26 mouse cellular contexts compared by ENCODE assay signal in the genomic region with DNA sequence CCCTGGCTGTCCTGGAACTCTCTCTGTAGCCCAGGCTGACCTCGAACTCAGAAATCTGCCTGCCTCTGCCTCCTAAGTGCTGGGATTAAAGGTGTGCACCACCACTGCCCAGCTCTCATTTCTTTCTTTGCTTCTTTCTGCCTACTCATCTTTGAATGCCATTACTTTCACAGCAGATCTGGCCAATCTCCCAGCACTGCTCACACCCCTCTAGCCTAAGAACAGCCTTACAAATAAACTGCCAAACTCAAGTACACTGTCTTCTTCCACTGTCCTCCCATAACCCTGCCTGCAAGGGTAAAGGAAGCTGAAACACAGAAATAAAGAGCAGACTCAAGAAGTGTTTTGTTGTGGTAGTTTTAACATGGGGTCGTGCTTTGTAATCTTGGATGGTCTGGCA. TPM values are rescaled to one million over a fixed set of nuclear protein-coding genes. Genes with fewer than 3 reads are reported as not detected.
DNase-seq lines count a peak whose midpoint lies in the region; ATAC-seq and TF ChIP-seq lines count a peak whose summit lies in the region.
"Had no signal": no experiment of that assay in that cellular context is flagged by ENCODE, and none has a peak within 500 bp of the region (broad histone marks: within the 10 kb centered on the region; RNA-seq: fewer than 3 reads in every experiment).

No protein-coding gene starts in this region.

- no peak overlapping the region for H3K4me3 ChIP-seq in liver, embryonic 12.5 days
- H3K4me3 ChIP-seq in liver, postnatal 0 days (ENCODE audit: low read depth, low read length) = no peak overlapping the region
- no peak overlapping the region for H3K4me3 ChIP-seq in neural tube, embryonic 15.5 days (replicated peaks)

- H3K36me3 ChIP-seq in liver, embryonic 12.5 days = peaks cover 20% of the 10 kb centered on the region
- H3K36me3 ChIP-seq in liver, postnatal 0 days (replicated peaks; ENCODE audit: insufficient read depth, low read length) = peaks cover 5% of the 10 kb centered on the region
- peaks cover 11% of the 10 kb centered on the region for H3K36me3 ChIP-seq in neural tube, embryonic 15.5 days

- DNase-seq in frontal cortex, adult 2 months (ENCODE audit: extremely low spot score in 1 of 2, low spot score in 1 of 2) = no peak
- DNase-seq in liver, postnatal 0 days = no peak
- DNase-seq in 3T3-L1 (ENCODE audit: low read depth, low spot score) = peak; percentile 18
- peak; percentile 7 for DNase-seq in brain, adult 2 months (ENCODE audit: low read depth, low spot score)
- DNase-seq in left cerebral cortex, adult 8-10 months (ENCODE audit: low spot score in 2 of 2) = no peak

- TF ChIP-seq EP300 in liver, postnatal 0 days (IDR thresholded peaks at IDR 0.05; ENCODE audit: low read depth) = no peak

- no peak overlapping the region for H3K4me2 ChIP-seq in liver, embryonic 12.5 days
- H3K4me2 ChIP-seq in liver, postnatal 0 days (ENCODE audit: low read depth, low read length) = no peak overlapping the region
- H3K4me2 ChIP-seq in neural tube, embryonic 15.5 days = no peak overlapping the region
- H3K4me2 ChIP-seq: midbrain, embryonic 11.5 days had no signal

- TF ChIP-seq CTCF in liver, postnatal 0 days (IDR thresholded peaks at IDR 0.05; ENCODE audit: low read depth) = no peak

- peaks cover 37% of the 10 kb centered on the region for H3K4me1 ChIP-seq in liver, embryonic 12.5 days
- 0 out of 2 replicates have a peak, but pooled peaks cover 2% of the 10 kb centered on the region for H3K4me1 ChIP-seq in liver, postnatal 0 days (ENCODE audit: insufficient read depth)
- H3K4me1 ChIP-seq in neural tube, embryonic 15.5 days = peaks cover 8% of the 10 kb centered on the region
- H3K4me1 ChIP-seq: limb, embryonic 15.5 days had no signal

- H3K9ac ChIP-seq in liver, embryonic 12.5 days = no peak overlapping the region
- H3K9ac ChIP-seq in liver, postnatal 0 days (replicated peaks) = no peak overlapping the region
- H3K9ac ChIP-seq in neural tube, embryonic 15.5 days (replicated peaks) = no peak overlapping the region
- H3K9ac ChIP-seq: embryonic facial prominence, embryonic 15.5 days; limb, embryonic 15.5 days had no signal

- H3K27ac ChIP-seq in liver, embryonic 12.5 days = 0 out of 2 replicates have a peak overlapping the region, but pooled peaks have one; percentile 37
- no peak overlapping the region for H3K27ac ChIP-seq in liver, postnatal 0 days (ENCODE audit: low read depth)
- H3K27ac ChIP-seq in neural tube, embryonic 15.5 days (replicated peaks) = no peak overlapping the region
- H3K27ac ChIP-seq: embryonic facial prominence, embryonic 15.5 days; left cerebral cortex, adult 2 months; limb, embryonic 15.5 days; liver, embryonic 15.5 days had no signal

- no peaks in the 10 kb centered on the region for H3K9me3 ChIP-seq in liver, embryonic 12.5 days (replicated peaks)
- H3K9me3 ChIP-seq in liver, postnatal 0 days (ENCODE audit: low read length) = no peaks in the 10 kb centered on the region
- H3K9me3 ChIP-seq in neural tube, embryonic 15.5 days (replicated peaks) = no peaks in the 10 kb centered on the region
- H3K9me3 ChIP-seq: embryonic facial prominence, embryonic 15.5 days; hindbrain, embryonic 10.5 days; limb, embryonic 15.5 days; liver, embryonic 15.5 days had no signal

- WGBS in liver, embryonic 12.5 days (ENCODE audit: insufficient replicate concordance) = 85% methylated on average over 2 of the region's 2 CpGs
- 86% methylated on average over 2 of the region's 2 CpGs for WGBS in liver, postnatal 0 days (ENCODE audit: insufficient replicate concordance)
- 93% methylated on average over 2 of the region's 2 CpGs for WGBS in neural tube, embryonic 15.5 days

- ATAC-seq in frontal cortex, adult (ENCODE audit: low TSS enrichment) = 0 out of 2 replicates have a peak, but pooled peaks have one; percentile 16
- ATAC-seq in liver, embryonic 12.5 days = no peak
- no peak for ATAC-seq in liver, postnatal 0 days
- ATAC-seq in neural tube, embryonic 15.5 days (ENCODE audit: low FRiP score) = no peak

- H3K27me3 ChIP-seq in liver, embryonic 12.5 days (replicated peaks) = no peaks in the 10 kb centered on the region
- no peaks in the 10 kb centered on the region for H3K27me3 ChIP-seq in liver, postnatal 0 days (ENCODE audit: insufficient read depth, low read length)
- H3K27me3 ChIP-seq in neural tube, embryonic 15.5 days (replicated peaks) = no peaks in the 10 kb centered on the region
- H3K27me3 ChIP-seq: embryonic facial prominence, embryonic 15.5 days; limb, embryonic 15.5 days; liver, embryonic 15.5 days had no signal

RNA-seq across cellular contexts. Expression of gene Setdb1, which starts 0.7 kb away (rescaled TPM):
- 32.8 and 36.6 TPM in 2 replicates for polyA plus RNA-seq in frontal cortex, adult 2 months (2012; rRNA removed)
- polyA plus RNA-seq in liver, embryonic 12.5 days (2016; fragmentation: Nextera tagmentation; extraction: Ambion mirVana) = 31.0 and 31.6 TPM in 2 replicates
- 6.3 and 6.6 TPM in 2 replicates for polyA plus RNA-seq in liver, postnatal 0 days (2015; fragmentation: Nextera tagmentation; extraction: Ambion mirVana)
- total RNA-seq in left cerebral cortex, adult 8-10 months (2022) = 10 to 100 TPM; 31.6 to 36.9 (median 34.8) TPM
- polyA plus RNA-seq in neural tube, embryonic 15.5 days (2015; fragmentation: Nextera tagmentation; extraction: Ambion mirVana) = 37.6 and 38.3 TPM in 2 replicates

RNA-seq across cellular contexts. Expression of gene Cers2, which starts 43.2 kb away (rescaled TPM):
- 93.9 and 99.4 TPM in 2 replicates for polyA plus RNA-seq in frontal cortex, adult 2 months (2012; rRNA removed)
- polyA plus RNA-seq in liver, embryonic 12.5 days (2016; fragmentation: Nextera tagmentation; extraction: Ambion mirVana) = 134 and 135 TPM in 2 replicates
- 124 and 125 TPM in 2 replicates for polyA plus RNA-seq in liver, postnatal 0 days (2015; fragmentation: Nextera tagmentation; extraction: Ambion mirVana)
- 10 to 100 TPM; 51.9 to 63.7 (median 56.1) TPM for total RNA-seq in left cerebral cortex, adult 8-10 months (2022)
- polyA plus RNA-seq in neural tube, embryonic 15.5 days (2015; fragmentation: Nextera tagmentation; extraction: Ambion mirVana) = 93.4 and 102 TPM in 2 replicates

RNA-seq across cellular contexts. Expression of gene 4930558C23Rik, which starts 44.9 kb away (rescaled TPM):
- not detected in 2 replicates for polyA plus RNA-seq in frontal cortex, adult 2 months (2012; rRNA removed)
- not detected in 2 replicates for polyA plus RNA-seq in liver, embryonic 12.5 days (2016; fragmentation: Nextera tagmentation; extraction: Ambion mirVana)
- not detected in 2 replicates for polyA plus RNA-seq in liver, postnatal 0 days (2015; fragmentation: Nextera tagmentation; extraction: Ambion mirVana)
- total RNA-seq in left cerebral cortex, adult 8-10 months (2022) = not detected
- not detected in 2 replicates for polyA plus RNA-seq in neural tube, embryonic 15.5 days (2015; fragmentation: Nextera tagmentation; extraction: Ambion mirVana)
- total RNA-seq: adrenal gland, adult 8-10 months; gastrocnemius, postnatal 14 days; layer of hippocampus, postnatal 10 days; left cerebral cortex, adult 2 months; left cerebral cortex, postnatal 4 days had no signal
- polyA plus RNA-seq: CD4-positive, CD25-positive, alpha-beta regulatory T cell, adult 4 months; cerebellum, adult 2 months; forebrain, embryonic 14.5 days; heart, postnatal 0 days; hindbrain, embryonic 10.5 days; hindbrain, embryonic 16.5 days; large intestine, adult 2 months; limb, embryonic 15.5 days; liver, embryonic 15.5 days; lung, embryonic 16.5 days; midbrain, embryonic 11.5 days; spleen, adult 2 months had no signal

RNA-seq across cellular contexts. Expression of gene Anxa9, which starts 50.8 kb away (rescaled TPM):
- polyA plus RNA-seq in frontal cortex, adult 2 months (2012; rRNA removed) = 2.5 and 2.6 TPM in 2 replicates
- 3.1 and 4.6 TPM in 2 replicates for polyA plus RNA-seq in liver, embryonic 12.5 days (2016; fragmentation: Nextera tagmentation; extraction: Ambion mirVana)
- polyA plus RNA-seq in liver, postnatal 0 days (2015; fragmentation: Nextera tagmentation; extraction: Ambion mirVana) = 1.2 TPM in 2 replicates
- 1 to 10 TPM in 2 of 4 experiments, under 1 TPM in 2; 0.33 to 1.6 (median 0.93) TPM for total RNA-seq in left cerebral cortex, adult 8-10 months (2022)
- 0.40 and 0.41 TPM in 2 replicates for polyA plus RNA-seq in neural tube, embryonic 15.5 days (2015; fragmentation: Nextera tagmentation; extraction: Ambion mirVana)

Comparison
In these comparisons a context has a peak if more than half of its experiments do, and no peak if none do; other contexts are left out.
1. DNase-seq: peak in 3T3-L1 (single experiment) and brain, adult 2 months (single experiment); none in frontal cortex, adult 2 months (0 of 2), liver, postnatal 0 days (single experiment) and left cerebral cortex, adult 8-10 months (0 of 2).